Mouse (Mus musculus): ENCODE measurements around the gene Gm10638. TPM values are rescaled to one million over a fixed set of nuclear protein-coding genes. Genes with fewer than 3 reads are reported as not detected.

The Gm10638 gene
- polyA plus RNA-seq, 1 experiment from 2014 or later: 6.9 TPM

GRCm38 (mm10) chr8:86787891-86788420, 42.5 kb downstream of the Gm10638 start:
- no peak overlapping the region for H3K4me2 ChIP-seq (replicated peaks; ENCODE audit: low read depth)
- H3K27me3 ChIP-seq (ENCODE audit: control insufficient read depth, insufficient read depth, low read length): no peaks in the 10 kb centered on the region
- TF ChIP-seq EP300 (optimal IDR thresholded peaks at IDR 0.05) (no peak), CTCF (IDR thresholded peaks at IDR 0.05; ENCODE audit: low read depth) (no peak)
- H3K27ac ChIP-seq (replicated peaks): peak overlapping the region; percentile 80
- H3K9ac ChIP-seq (ENCODE audit: low read length): no peak overlapping the region
- DNase-seq (ENCODE audit: low spot score) (no peak), ATAC-seq (ENCODE audit: low FRiP score, low TSS enrichment) (no peak)
- no peaks in the 10 kb centered on the region; the same call in 1 of the 2 replicates for H3K4me1 ChIP-seq (replicated peaks; ENCODE audit: control insufficient read depth, insufficient read depth)
- no peaks in the 10 kb centered on the region for H3K9me3 ChIP-seq (ENCODE audit: control insufficient read depth, low read length)
- 49% methylated on average over 12 of the region's 12 CpGs for WGBS
- H3K36me3 ChIP-seq (ENCODE audit: control insufficient read depth, insufficient read depth, low read length): no peaks in the 10 kb centered on the region
- H3K4me3 ChIP-seq (ENCODE audit: low read depth, low read length): no peak overlapping the region

GRCm38 (mm10) chr8:86789576-86789975, 44.1 kb downstream of the Gm10638 start:
- ATAC-seq (ENCODE audit: low FRiP score, low TSS enrichment) (0 out of 2 replicates have a peak, but pooled peaks have one; percentile 21), DNase-seq (ENCODE audit: low spot score) (no peak)
- Histone ChIP-seq H3K27me3 (ENCODE audit: control insufficient read depth, insufficient read depth, low read length) (no peaks in the 10 kb centered on the region), H3K9ac (ENCODE audit: low read length) (no peak overlapping the region), H3K9me3 (ENCODE audit: control insufficient read depth, low read length) (no peaks in the 10 kb centered on the region), H3K36me3 (ENCODE audit: control insufficient read depth, insufficient read depth, low read length) (no peaks in the 10 kb centered on the region), H3K4me2 (replicated peaks; ENCODE audit: low read depth) (no peak overlapping the region), H3K27ac (replicated peaks) (peak overlapping the region; percentile 80), H3K4me1 (replicated peaks; ENCODE audit: control insufficient read depth, insufficient read depth) (no peaks in the 10 kb centered on the region; the same call in 1 of the 2 replicates), H3K4me3 (ENCODE audit: low read depth, low read length) (no peak overlapping the region)
- 54% methylated on average over 1 of the region's 1 CpGs for WGBS
- TF ChIP-seq EP300 (optimal IDR thresholded peaks at IDR 0.05) (peak; percentile 91), CTCF (IDR thresholded peaks at IDR 0.05; ENCODE audit: low read depth) (no peak)

GRCm38 (mm10) chr8:86791542-86791941, 46.0 kb downstream of the Gm10638 start:
- no peaks in the 10 kb centered on the region; the same call in 1 of the 2 replicates for H3K4me1 ChIP-seq (replicated peaks; ENCODE audit: control insufficient read depth, insufficient read depth)
- no peak for DNase-seq (ENCODE audit: low spot score)
- no peaks in the 10 kb centered on the region for H3K27me3 ChIP-seq (ENCODE audit: control insufficient read depth, insufficient read depth, low read length)
- no peaks in the 10 kb centered on the region for H3K9me3 ChIP-seq (ENCODE audit: control insufficient read depth, low read length)
- no peak overlapping the region for H3K4me3 ChIP-seq (ENCODE audit: low read depth, low read length)
- H3K9ac ChIP-seq (ENCODE audit: low read length): no peak overlapping the region
- ATAC-seq (ENCODE audit: low FRiP score, low TSS enrichment): peak; percentile 36; the same call in 1 of the 2 replicates
- H3K27ac ChIP-seq (replicated peaks): no peak overlapping the region
- no peak overlapping the region for H3K4me2 ChIP-seq (replicated peaks; ENCODE audit: low read depth)
- TF ChIP-seq CTCF (IDR thresholded peaks at IDR 0.05; ENCODE audit: low read depth) (no peak), EP300 (optimal IDR thresholded peaks at IDR 0.05) (no peak)
- 57% methylated on average over 6 of the region's 6 CpGs for WGBS
- no peaks in the 10 kb centered on the region for H3K36me3 ChIP-seq (ENCODE audit: control insufficient read depth, insufficient read depth, low read length)

- Histone ChIP-seq H3K27me3 (ENCODE audit: control insufficient read depth, insufficient read depth, low read length) (no peaks in the 10 kb centered on the region), H3K4me1 (replicated peaks; ENCODE audit: control insufficient read depth, insufficient read depth) (no peaks in the 10 kb centered on the region), H3K36me3 (ENCODE audit: control insufficient read depth, insufficient read depth, low read length) (no peaks in the 10 kb centered on the region), H3K9ac (ENCODE audit: low read length) (no peak overlapping the region), H3K4me2 (replicated peaks; ENCODE audit: low read depth) (no peak overlapping the region), H3K9me3 (ENCODE audit: control insufficient read depth, low read length) (no peaks in the 10 kb centered on the region), H3K4me3 (ENCODE audit: low read depth, low read length) (no peak overlapping the region), H3K27ac (replicated peaks) (no peak overlapping the region)
- no peak for DNase-seq (ENCODE audit: low spot score)
- 56% methylated on average over 6 of the region's 6 CpGs for WGBS
- TF ChIP-seq CTCF (IDR thresholded peaks at IDR 0.05; ENCODE audit: low read depth) (no peak), EP300 (optimal IDR thresholded peaks at IDR 0.05) (no peak)
- ATAC-seq (ENCODE audit: low FRiP score, low TSS enrichment): no peak
Measured at GRCm38 (mm10) chr8:86794716-86795115, 49.2 kb downstream of the Gm10638 start.

Other genes with a start within 250 kb of the Gm10638 start
- gene Abcc12, start 165.0 kb upstream of the Gm10638 start, polyA plus RNA-seq (2015; fragmentation: Nextera tagmentation; extraction: Ambion mirVana): 0.15 and 0.24 TPM in 2 replicates
- 36.2 and 38.4 TPM in 2 replicates for gene Lonp2, start 121.7 kb upstream of the Gm10638 start, polyA plus RNA-seq (2015; fragmentation: Nextera tagmentation; extraction: Ambion mirVana)
- gene Siah1a, start 235 bp downstream of the Gm10638 start, polyA plus RNA-seq (2015; fragmentation: Nextera tagmentation; extraction: Ambion mirVana): 36.3 and 41.0 TPM in 2 replicates
- 6.5 and 6.6 TPM in 2 replicates for gene N4bp1, start 139.6 kb downstream of the Gm10638 start, polyA plus RNA-seq (2015; fragmentation: Nextera tagmentation; extraction: Ambion mirVana)

Measured in stomach, postnatal 0 days (tissue).